Mouse (Mus musculus) kidney, adult 11 months (tissue): ENCODE data around the gene Hist1h4h.
"Not testable (repeated sequence)": the region's sequence is repeated elsewhere in the genome, so short reads cannot be mapped to it uniquely, and the experiment has no call there.

Experiments used
- DNase-seq: peaks from one replicate; pipeline ENCODE4 v3.0.0; 2022

The Hist1h4h gene

DNA sequence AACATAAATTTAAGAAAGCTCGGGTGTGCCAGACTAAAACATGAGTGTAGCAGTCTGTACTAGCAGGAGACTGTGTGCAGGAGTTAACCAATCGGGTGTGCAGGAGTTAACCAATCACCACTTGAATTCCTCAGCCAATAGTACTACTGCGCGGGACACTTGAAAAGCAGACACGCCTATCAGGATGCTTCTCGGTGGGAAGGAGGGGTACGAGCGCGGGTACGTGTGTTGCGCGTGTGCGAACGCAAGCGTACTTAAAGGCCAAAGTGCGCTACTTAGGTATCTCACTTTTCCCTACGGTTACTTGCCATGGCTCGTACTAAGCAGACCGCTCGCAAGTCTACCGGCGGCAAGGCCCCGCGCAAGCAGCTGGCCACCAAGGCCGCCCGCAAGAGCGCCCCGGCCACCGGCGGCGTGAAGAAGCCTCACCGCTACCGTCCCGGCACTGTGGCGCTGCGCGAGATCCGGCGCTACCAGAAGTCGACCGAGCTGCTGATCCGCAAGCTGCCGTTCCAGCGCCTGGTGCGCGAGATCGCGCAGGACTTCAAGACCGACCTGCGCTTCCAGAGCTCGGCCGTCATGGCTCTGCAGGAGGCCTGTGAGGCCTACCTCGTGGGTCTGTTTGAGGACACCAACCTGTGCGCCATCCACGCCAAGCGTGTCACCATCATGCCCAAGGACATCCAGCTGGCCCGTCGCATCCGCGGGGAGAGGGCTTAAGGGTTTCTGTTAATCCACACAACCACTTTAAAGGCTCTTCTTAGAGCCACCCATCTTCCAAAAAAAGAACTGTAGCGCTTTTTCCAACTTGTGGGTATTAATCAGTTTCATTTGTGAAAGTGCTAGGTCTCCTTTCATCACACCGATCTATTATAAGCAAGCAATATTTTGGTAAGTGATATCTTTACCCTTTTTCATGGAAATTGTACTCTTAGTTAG lies 4.6 kb downstream of the Hist1h4h start, which contains the start of gene Hist1h3g:
TSS of gene Hist1h3g (plus strand) at position 286 of the 939 bp plus-strand sequence.
- DNase-seq = peak; percentile 77

DNA sequence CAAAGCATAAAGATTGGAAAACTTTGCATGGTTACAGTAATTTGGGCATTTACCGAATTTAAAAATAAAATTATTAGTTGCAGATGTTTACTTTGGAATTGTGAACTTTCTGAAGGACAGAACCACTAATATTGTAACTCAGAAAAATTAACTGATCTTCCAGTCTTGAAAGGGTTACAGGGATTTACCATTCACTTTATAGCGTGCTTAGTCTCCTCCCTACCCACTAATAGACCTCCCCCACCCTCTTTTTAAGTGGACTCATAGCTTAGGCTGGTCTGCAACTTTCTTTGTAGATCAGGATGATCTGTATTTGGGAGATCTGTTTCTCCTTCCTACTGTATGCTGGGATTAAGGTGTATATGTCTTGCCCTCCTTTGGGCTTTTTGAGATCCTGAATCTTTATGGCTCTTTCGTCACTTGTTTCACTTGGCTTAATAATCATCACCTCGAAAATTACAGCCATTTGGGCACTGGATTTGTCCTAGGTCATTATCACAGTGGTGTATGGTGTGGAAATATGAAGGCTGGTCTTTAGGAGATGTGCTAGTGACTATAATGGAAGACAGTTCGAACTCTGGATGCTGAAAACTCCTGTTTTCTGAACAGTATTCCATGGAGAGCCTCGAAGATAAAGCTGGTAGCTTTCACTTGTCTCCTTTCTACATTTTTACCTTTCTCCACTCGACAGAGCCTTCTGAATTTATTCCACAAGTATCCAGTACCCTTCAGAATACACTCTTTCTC lies 5.4 kb downstream of the Hist1h4h start:
- no peak for DNase-seq

DNA sequence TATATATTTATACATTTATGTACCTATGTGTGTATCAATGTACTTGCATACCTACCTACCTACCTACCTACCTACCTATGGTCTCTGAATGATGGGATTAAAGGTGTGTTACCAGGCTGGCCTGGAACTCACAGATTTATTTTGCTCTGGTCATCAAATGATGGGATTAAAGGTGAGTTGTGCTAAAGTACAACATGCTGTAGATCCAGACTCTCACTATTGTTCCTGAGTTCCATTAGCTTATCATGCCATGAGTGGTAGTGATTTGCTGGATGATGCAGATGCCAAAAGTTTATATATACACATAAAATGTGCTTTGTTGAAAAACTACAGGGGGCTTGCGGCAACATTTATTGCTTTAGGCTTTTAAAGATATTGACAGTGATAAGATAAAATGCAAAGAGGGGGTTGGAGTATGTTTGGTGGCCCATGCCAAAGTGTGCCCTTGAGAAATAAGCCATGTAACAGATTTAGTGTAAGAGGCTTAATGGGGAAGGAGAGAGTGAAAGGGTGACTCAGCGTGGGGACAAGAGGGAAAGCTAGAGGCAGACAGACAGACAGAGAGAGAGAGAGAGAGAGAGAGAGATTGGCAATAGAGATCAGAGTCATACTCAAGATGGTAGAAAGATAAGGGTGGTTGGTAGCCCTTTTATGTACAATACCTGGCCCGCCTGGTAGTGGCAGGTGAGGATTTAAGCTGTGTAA lies 6.3 kb downstream of the Hist1h4h start:
- DNase-seq = no peak

DNA sequence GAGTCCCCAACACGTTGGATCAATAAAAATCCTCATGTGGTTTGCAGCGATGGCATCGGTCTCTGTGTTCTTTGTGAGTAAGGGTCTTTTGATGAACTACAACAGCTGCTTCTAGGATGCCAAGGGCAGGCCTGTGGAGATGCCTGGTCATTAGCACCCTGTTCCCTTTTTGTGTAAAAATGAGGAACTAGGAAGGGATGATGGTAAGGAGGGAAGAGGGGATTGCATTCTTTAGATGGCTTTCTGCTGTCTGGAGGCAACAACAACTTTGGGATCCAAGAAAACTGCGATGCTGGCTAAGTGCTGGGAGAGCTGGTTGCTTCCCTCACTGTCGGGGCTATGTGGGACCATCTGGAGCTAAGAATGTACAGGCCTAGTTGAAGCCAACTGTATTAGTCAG lies 7.4 kb downstream of the Hist1h4h start:
- DNase-seq = no peak

DNA sequence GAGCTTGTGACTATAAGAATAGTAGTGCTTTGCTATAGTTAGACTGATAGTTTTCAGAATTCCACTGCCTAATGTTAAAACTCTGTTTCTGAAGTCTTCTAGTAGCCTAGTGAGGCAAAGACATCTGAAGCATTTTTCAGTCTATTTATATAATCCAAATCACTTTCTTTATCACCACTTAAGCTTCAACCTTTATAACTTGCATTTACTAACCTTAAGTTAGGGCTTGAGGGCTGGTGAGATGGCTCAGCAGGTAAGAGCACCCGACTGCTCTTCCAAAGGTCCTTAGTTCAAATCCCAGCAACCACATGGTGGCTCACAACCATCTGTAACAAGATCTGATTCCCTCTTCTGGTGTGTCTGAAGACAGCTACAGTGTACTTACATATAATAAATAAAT lies 9.0 kb downstream of the Hist1h4h start:
- not testable (repeated sequence) for DNase-seq

DNA sequence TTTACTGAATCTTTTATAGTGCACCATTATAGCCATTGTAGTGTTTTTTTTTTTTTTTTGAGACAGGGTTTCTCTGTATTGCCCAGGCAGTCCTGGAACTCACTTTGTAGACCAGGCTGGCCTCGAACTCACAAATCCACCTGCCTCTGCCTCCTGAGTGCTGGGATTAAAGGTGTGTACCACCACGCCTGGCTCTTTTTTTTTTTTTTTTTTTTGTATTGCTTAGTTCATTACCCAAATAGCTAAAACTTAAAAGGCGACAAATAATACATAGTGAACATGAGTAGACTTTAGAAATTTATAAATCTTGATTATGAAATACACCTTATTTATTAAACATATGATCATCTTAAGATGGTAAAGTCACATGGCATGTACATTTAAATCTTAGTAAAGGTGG lies 10.6 kb downstream of the Hist1h4h start:
- no peak for DNase-seq

DNA sequence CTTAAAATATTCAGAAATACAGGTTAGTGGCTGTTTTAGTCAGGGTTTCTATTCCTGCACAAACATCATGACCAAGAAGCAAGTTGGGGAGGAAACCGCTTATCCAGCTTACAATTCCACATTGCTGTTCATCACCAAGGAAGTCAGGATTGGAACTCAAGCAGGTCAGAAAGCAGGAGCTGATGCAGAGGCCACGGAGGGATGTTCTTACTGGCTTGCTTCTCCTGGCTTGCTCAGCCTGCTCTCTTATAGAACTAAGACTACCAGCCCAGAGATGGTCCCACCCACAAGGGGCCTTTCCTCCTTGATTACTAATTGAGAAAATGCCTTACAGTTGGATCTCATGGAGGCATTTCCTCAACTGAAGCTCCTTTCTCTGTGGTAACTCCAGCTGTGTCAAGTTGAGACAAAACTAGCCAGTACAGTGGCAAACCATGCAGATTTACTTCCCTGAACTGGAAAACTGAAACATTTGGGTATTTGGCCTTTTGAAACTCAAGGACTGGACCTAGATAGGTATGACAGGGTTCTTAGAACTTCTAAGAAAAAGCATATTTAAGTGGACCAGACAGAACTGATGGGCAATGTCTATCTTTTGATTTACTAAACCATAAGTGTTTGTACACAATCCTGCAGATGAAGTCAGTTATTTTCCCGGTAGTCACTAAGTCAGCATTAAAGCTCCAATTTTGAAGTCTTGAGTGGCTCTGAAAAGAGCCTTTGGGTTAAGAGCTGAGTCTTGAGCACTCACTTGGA lies 11.6 kb downstream of the Hist1h4h start:
- not testable (repeated sequence) for DNase-seq

DNA sequence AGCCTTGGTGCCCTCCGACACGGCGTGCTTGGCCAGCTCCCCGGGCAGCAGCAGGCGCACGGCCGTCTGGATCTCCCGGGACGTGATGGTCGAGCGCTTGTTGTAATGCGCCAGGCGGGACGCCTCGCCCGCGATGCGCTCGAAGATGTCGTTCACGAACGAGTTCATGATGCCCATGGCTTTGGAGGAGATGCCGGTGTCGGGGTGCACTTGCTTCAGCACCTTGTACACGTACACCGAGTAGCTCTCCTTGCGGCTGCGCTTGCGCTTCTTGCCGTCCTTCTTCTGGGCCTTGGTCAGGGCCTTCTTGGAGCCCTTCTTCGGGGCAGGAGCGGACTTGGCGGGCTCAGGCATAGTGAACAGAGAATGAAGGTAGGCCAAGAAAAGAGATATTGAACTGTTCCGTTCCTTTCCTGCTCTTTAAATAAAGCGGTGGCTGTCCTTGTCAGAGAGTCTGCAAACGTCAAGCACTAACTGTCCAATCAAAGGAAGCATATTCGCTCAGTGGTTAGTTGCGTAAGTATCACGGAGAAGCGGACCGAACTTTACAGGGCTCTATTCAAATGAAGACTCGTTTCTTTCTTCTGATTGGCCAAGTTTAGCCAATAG lies 12.3 kb downstream of the Hist1h4h start, which contains the start of gene Hist1h2bh:
TSS of gene Hist1h2bh (minus strand) at position 394 of the 609 bp plus-strand sequence.
- peak; percentile 77 for DNase-seq

DNA sequence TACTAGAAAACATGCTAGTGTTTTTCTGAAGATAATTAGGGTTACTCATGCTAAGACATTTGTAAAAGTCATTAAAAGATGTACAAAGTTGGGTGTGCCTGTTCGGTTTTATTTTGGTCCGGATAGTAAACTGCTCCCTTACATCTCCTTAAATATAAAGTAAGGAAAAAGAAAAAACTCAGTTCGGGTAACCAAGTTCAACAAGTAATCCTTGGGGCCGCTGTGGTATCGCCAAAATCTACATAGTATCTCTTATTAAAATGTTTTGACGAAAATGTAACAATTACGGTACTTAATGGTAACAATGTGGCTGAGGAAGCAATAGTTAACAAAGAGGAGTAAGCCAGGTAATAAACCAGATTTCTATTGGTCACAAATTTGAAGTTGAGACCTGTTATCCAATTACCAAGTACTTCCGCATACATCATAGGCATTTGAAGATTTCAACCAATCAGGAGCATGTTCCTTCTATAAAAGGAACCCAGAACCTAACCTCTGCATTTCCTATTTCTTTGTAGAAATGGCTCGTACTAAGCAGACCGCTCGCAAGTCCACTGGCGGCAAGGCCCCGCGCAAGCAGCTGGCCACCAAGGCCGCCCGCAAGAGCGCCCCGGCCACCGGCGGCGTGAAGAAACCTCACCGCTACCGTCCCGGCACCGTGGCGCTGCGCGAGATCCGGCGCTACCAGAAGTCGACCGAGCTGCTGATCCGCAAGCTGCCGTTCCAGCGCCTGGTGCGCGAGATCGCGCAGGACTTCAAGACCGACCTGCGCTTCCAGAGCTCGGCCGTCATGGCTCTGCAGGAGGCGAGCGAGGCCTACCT lies 13.3 kb downstream of the Hist1h4h start, which contains the start of gene Hist1h3f:
TSS of gene Hist1h3f (plus strand) at position 88 of the 822 bp plus-strand sequence.
- DNase-seq = peak; percentile 65

DNA sequence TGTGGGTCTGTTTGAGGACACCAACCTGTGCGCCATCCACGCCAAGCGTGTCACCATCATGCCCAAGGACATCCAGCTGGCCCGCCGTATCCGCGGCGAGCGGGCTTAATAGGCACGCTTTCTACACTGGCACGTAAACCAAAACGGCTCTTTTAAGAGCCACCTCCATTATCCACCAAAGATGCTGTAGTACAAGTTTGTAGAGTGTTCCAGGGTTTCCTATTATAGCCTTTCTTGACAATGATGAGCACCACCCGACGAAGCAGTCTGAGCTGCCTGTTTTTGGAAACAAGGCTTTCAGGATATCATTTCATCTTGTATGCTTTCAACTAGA lies 13.9 kb downstream of the Hist1h4h start:
- not testable (repeated sequence) for DNase-seq

DNA sequence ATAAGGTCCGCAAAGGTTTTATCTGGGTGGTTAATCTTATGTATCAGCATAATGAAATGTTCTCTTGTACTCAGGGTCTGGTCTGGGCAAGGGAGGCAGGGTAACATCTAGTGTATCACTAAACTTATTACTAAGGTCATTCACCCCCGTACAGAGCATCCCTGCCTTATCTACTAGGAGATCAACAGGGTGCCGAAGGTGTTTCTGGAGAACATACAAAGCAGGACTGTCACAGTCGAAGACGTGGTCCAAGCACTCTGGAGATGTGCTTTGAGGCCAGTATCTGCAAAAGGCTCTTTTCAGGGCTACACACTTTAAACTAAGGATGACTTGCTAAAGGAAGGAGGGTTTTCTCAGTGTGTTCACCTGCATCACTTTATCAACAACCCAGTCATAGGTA lies 15.8 kb downstream of the Hist1h4h start:
- no peak for DNase-seq

DNA sequence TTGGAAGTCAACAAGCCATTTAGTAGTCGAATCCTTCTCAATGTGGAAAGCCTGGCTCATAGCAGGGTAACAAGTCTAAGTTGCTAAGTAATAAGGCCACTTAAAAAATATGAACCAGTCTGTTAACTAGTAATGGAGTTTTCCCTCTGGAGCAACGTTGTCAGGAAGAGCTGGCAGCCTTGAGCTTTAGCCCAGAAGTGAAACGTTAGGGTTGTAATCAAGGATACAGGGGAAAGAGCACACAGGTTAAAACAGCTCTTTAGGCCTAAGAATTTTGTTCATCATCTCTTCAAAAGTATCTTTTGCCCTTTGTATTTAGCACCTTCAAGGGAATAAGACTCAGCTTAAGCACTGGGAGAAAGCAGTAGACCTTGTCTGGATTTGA lies 19.9 kb downstream of the Hist1h4h start:
- DNase-seq = no peak

DNA sequence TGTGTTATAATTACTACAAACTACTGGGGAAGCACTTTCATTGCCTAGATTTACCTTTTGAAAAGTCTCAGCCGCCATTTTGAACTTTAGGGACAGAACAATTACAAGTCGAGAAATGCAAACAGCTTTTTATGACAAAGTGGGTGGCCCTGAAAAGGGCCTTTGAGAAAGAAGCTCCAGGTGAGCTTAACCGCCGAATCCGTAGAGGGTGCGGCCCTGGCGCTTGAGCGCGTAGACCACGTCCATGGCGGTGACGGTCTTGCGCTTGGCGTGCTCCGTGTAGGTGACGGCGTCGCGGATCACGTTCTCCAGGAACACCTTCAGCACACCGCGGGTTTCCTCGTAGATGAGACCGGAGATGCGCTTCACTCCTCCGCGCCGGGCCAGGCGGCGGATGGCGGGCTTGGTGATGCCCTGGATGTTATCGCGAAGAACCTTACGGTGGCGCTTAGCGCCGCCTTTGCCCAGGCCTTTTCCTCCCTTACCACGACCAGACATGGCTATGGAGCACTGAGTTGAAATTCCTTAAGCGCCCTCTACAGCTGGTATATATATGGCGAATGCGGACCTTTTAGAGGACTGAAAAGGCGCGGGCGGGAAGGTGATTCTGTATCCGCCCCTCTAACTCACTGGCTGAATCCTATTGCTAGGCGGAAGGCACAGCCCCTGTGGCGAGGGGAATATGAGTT lies 20.4 kb downstream of the Hist1h4h start, which contains the start of gene Hist1h4f:
TSS of gene Hist1h4f (minus strand) at position 503 of the 689 bp plus-strand sequence.
- peak; percentile 82 for DNase-seq

DNA sequence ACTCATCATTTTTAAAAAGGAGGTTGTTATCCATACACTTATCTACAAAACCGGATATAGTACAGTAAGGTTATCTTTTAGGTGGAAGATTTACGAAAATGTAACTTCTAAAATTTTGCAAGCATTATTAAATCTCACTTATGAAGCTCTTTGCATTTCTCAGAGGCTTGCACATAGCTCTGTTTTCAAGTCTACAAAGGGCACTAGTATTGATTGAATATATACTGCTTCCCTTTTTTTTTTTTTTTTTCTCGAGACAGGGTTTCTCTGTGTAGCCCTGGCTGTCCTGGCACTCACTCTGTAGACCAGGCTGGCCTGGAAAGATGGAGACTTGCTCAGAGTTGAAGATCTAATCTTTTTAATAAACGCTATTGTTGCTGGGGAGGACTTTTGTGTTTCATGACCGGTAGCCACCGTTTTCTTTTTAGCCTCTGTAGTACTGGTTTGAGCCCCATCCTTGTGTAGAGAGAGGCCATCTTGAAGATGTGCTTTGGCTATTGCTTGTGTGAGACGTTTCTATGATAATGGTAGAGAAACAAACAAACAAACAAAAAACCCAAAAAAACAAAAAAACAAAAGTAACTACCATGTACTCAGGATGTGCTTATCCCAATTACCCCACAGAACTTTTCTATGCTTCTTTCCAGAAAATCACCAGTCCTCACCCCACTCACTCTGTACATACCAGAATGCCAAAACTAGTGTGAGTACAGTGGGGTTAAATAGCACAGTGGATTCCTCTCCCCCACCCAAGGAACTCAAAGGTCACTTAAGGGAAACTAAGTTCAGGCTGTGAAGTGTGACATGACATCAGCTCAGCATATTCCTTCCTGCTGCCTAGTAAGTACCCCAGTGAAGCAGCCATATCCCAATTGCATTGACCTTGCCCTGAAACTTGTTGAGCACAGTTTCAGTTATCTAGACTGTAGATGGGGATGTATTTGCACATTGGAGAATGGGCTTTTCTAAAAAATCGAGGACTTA lies 21.4 kb downstream of the Hist1h4h start:
- DNase-seq = no peak

DNA sequence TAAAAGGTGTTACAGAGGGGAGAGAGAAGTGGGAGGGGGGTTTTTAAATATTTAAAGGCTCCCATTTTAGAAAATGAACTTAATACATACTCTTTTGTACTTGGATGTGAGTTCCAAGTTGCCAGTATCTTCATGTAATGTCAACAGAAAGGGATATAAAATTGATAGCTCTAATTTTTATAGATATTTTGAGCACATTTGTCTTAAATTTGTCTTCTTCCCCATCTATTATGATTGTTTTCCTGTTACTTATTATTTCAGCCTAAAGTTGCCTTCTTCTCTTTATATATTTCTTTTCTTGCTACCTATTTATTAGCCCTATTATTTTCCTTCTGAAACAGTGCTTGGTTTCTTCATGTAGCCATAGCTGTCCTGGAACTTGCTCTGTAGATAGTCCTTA lies 22.1 kb downstream of the Hist1h4h start, which contains the start of gene Hist1h1d:
TSS of gene Hist1h1d (plus strand) at position 301 of the 400 bp plus-strand sequence.
- DNase-seq = no peak

DNA sequence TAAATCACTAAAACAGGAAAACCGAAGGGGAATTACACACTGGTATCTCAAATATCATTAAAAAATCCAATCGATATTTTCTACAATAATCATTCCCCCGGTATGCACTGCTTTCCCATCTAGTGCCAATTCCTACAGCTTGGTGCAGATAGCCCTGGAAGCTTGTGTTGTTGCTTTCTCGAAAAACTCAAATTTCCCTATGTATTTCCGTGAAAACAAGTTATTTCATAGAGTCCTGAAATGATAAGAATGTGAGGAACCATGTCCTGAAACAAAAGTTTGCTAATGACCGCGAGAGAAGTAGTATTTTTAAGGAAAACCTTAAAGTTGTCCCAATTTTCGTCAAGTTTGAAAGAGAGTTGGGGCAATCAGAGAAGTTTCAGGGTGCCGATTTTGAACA lies 23.5 kb downstream of the Hist1h4h start:
- no peak for DNase-seq

DNA sequence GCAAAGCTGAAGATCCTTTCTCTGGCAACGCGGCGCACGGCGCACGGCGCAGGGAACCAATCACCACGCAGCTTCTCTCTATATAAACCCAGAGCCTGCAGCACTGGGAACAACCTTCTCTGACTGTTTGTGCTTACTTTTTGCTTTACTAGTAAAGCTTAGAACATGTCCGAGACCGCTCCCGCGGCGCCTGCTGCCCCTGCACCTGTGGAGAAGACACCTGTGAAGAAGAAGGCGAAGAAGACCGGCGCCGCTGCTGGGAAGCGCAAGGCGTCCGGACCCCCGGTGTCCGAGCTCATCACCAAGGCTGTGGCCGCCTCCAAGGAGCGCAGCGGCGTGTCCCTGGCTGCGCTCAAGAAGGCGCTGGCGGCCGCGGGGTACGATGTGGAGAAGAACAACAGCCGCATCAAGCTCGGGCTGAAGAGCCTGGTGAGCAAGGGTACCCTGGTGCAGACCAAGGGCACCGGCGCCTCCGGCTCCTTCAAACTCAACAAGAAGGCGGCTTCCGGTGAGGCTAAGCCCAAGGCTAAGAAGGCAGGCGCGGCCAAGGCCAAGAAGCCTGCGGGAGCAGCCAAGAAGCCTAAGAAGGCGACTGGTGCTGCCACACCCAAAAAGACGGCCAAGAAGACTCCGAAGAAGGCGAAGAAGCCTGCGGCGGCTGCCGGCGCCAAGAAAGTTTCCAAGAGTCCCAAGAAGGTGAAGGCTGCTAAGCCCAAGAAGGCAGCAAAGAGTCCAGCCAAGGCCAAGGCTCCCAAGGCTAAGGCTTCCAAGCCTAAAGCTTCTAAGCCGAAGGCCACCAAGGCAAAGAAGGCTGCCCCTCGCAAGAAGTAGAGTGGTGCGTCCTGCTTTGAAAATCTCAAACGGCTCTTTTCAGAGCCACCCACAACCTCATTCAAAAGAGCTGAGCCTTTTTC lies 24.3 kb downstream of the Hist1h4h start:
- peak; percentile 58 for DNase-seq
